8 mouse cellular contexts compared by ENCODE assay signal in genomic region chr9:31386368-31387180, GRCm38 (mm10). TPM values are rescaled to one million over a fixed set of nuclear protein-coding genes. Genes with fewer than 3 reads are reported as not detected.
DNase-seq lines count a peak whose midpoint lies in the region; ATAC-seq and TF ChIP-seq lines count a peak whose summit lies in the region.

No protein-coding gene starts in this region.

- intact Hi-C loops in left cerebral cortex, adult 2 months (cut with DNase I): no loop called here
- intact Hi-C loops in left cerebral cortex, postnatal 10 days (cut with DNase I): no loop called here
- intact Hi-C loops in gastrocnemius, postnatal 14 days (cut with DNase I; ENCODE audit: low total_unique reads): no loop called here

- H3K27me3 ChIP-seq in limb, embryonic 11.5 days (ENCODE audit: control insufficient read depth, insufficient read depth, low read length): no peaks in the 10 kb centered on the region
- no peaks in the 10 kb centered on the region for H3K27me3 ChIP-seq in midbrain, embryonic 16.5 days (ENCODE audit: control insufficient read depth, insufficient read depth, low read depth, low read length)

- 12% methylated on average over 43 of the region's 44 CpGs for WGBS in limb, embryonic 11.5 days
- WGBS in midbrain, embryonic 16.5 days: 11% methylated on average over 44 of the region's 44 CpGs

- peak; percentile 47 for ATAC-seq in erythroid progenitor cell, adult 5-6 weeks (replicated peaks; ENCODE audit: low FRiP score, poor library complexity, severe bottlenecking)
- ATAC-seq in limb, embryonic 11.5 days (ENCODE audit: insufficient number of reproducible peaks, low FRiP score, low TSS enrichment, low read depth): peak; percentile 69; the same call in 1 of the 2 replicates
- ATAC-seq in midbrain, embryonic 16.5 days: peak; percentile 90

- peaks cover 5% of the 10 kb centered on the region for H3K4me1 ChIP-seq in limb, embryonic 11.5 days (ENCODE audit: control insufficient read depth, insufficient read depth, low read length)
- H3K4me1 ChIP-seq in midbrain, embryonic 16.5 days (ENCODE audit: control insufficient read depth, insufficient read depth, low read length): peaks cover 19% of the 10 kb centered on the region

- peak overlapping the region; percentile 85 for H3K4me3 ChIP-seq in left cerebral cortex, adult 2 months
- H3K4me3 ChIP-seq in limb, embryonic 11.5 days (ENCODE audit: low read depth, low read length): peak overlapping the region; percentile 89
- H3K4me3 ChIP-seq in midbrain, embryonic 16.5 days (ENCODE audit: low read depth, low read length): peak overlapping the region; percentile 88

- TF ChIP-seq CTCF in left cerebral cortex, adult 2 months (IDR thresholded peaks at IDR 0.05): no peak

- H3K9me3 ChIP-seq in limb, embryonic 11.5 days (ENCODE audit: control insufficient read depth, low read length): no peaks in the 10 kb centered on the region
- no peaks in the 10 kb centered on the region for H3K9me3 ChIP-seq in midbrain, embryonic 16.5 days (replicated peaks; ENCODE audit: control insufficient read depth, low read length, poor library complexity, severe bottlenecking)

- H3K9ac ChIP-seq in limb, embryonic 11.5 days (ENCODE audit: low read length): peak overlapping the region; percentile 81
- H3K9ac ChIP-seq in midbrain, embryonic 16.5 days (ENCODE audit: low read depth, low read length): peak overlapping the region; percentile 82

- H3K36me3 ChIP-seq in limb, embryonic 11.5 days (ENCODE audit: control insufficient read depth, insufficient read depth, low read length): peaks cover 2% of the 10 kb centered on the region; the same call in 1 of the 2 replicates
- peaks cover 9% of the 10 kb centered on the region for H3K36me3 ChIP-seq in midbrain, embryonic 16.5 days (ENCODE audit: control insufficient read depth, insufficient read depth, low read length)

- peak in 1 of 2 experiments; percentile 23 for DNase-seq in left cerebral cortex, adult 2 months (ENCODE audit: extremely low spot score in 1 of 2, low spot score in 2 of 2)
- no peak for DNase-seq in left cerebral cortex, postnatal 10 days (ENCODE audit: extremely low spot score in 1 of 2, low spot score in 2 of 2)
- DNase-seq in NIH3T3 (ENCODE audit: low read depth): peak; percentile 18
- DNase-seq in limb, embryonic 11.5 days (ENCODE audit: low spot score): no peak
- no peak for DNase-seq in gastrocnemius, postnatal 14 days
- no peak for DNase-seq in adrenal gland, postnatal 25 days

- peak overlapping the region; percentile 67 for H3K27ac ChIP-seq in left cerebral cortex, adult 2 months
- no peak overlapping the region for H3K27ac ChIP-seq in limb, embryonic 11.5 days (replicated peaks; ENCODE audit: low read depth, low read length)
- H3K27ac ChIP-seq in midbrain, embryonic 16.5 days (ENCODE audit: low read length): peak overlapping the region; percentile 77

- peak overlapping the region; percentile 75 for H3K4me2 ChIP-seq in limb, embryonic 11.5 days (ENCODE audit: low read depth, severe bottlenecking)
- peak overlapping the region; percentile 62 for H3K4me2 ChIP-seq in midbrain, embryonic 16.5 days (ENCODE audit: low read length)

RNA-seq across cellular contexts. Expression of gene Nfrkb, which starts 0.6 kb away (rescaled TPM):
- 10 to 100 TPM; 31.4 to 33.6 TPM for total RNA-seq in left cerebral cortex, adult 2 months (2021)
- 10 to 100 TPM; 32.3 to 35.3 TPM for total RNA-seq in left cerebral cortex, postnatal 10 days (2021)
- total RNA-seq in erythroid progenitor cell, adult 5-6 weeks (2015; ENCODE audit: low replicate concordance): 10.5 and 12.2 TPM in 2 replicates
- total RNA-seq in erythroid progenitor cell, adult 5-6 weeks (2017; ENCODE audit: low replicate concordance): 6.6 and 12.6 TPM in 2 replicates
- 19.8 and 22.2 TPM in 2 replicates for polyA plus RNA-seq in limb, embryonic 11.5 days (2014; fragmentation: Nextera tagmentation; extraction: Ambion mirVana)
- polyA plus RNA-seq in midbrain, embryonic 16.5 days (2015; fragmentation: Nextera tagmentation; extraction: Ambion mirVana): 26.6 and 28.6 TPM in 2 replicates
- total RNA-seq in gastrocnemius, postnatal 14 days (2021): 1 to 10 TPM; 8.5 to 9.8 TPM
- total RNA-seq in adrenal gland, postnatal 25 days (2021): 21.7 and 28.8 TPM in 2 replicates
